Mouse (Mus musculus): ENCODE results near the gene Cltb. TPM values are rescaled to one million over a fixed set of nuclear protein-coding genes. Genes with fewer than 3 reads are reported as not detected.

The Cltb gene
- polyA plus RNA-seq, 1 experiment from 2014 or later, result 84.4 TPM

- H3K27ac ChIP-seq (ENCODE audit: low read depth, low read length), result peak within 1 kb of the TSS; percentile 74
- no peaks in the 10 kb centered on the region for H3K27me3 ChIP-seq (replicated peaks; ENCODE audit: control insufficient read depth, insufficient read depth, low read length)
- DNase-seq (ENCODE audit: low spot score) (peak; percentile 99), ATAC-seq (peak; percentile 98)
- peaks cover 6% of the 10 kb centered on the region for H3K4me1 ChIP-seq (ENCODE audit: control insufficient read depth, insufficient read depth, low read length)
- peak within 1 kb of the TSS; percentile 77 for H3K4me2 ChIP-seq (ENCODE audit: low read length)
- peak within 1 kb of the TSS; percentile 57 for H3K4me3 ChIP-seq (ENCODE audit: low read depth, low read length)
- no peaks in the 10 kb centered on the region for H3K9me3 ChIP-seq (replicated peaks; ENCODE audit: control insufficient read depth, low read length)
- peak within 1 kb of the TSS; percentile 79 for H3K9ac ChIP-seq (ENCODE audit: low read length)
- WGBS, result under 1% methylated on average over 51 of the region's 51 CpGs
- H3K36me3 ChIP-seq (ENCODE audit: control insufficient read depth, insufficient read depth, low read length), result peaks cover 24% of the 10 kb centered on the region
Measured at GRCm38 (mm10) chr13:54589996-54590951, 20.9 kb downstream of the Cltb start, which contains the start of the genes Nop16 and Higd2a. TSS of gene Nop16 (minus strand) at chr13:54590090. TSS of gene Higd2a (plus strand) at chr13:54590207.

- 2% methylated on average over 24 of the region's 24 CpGs for WGBS
- Histone ChIP-seq H3K9me3 (replicated peaks; ENCODE audit: control insufficient read depth, low read length) (no peaks in the 10 kb centered on the region), H3K27me3 (replicated peaks; ENCODE audit: control insufficient read depth, insufficient read depth, low read length) (no peaks in the 10 kb centered on the region), H3K4me3 (ENCODE audit: low read depth, low read length) (peak overlapping the region; percentile 57), H3K4me1 (ENCODE audit: control insufficient read depth, insufficient read depth, low read length) (peaks cover 6% of the 10 kb centered on the region), H3K27ac (ENCODE audit: low read depth, low read length) (no peak overlapping the region), H3K4me2 (ENCODE audit: low read length) (peak overlapping the region; percentile 52), H3K9ac (ENCODE audit: low read length) (peak overlapping the region; percentile 64), H3K36me3 (ENCODE audit: control insufficient read depth, insufficient read depth, low read length) (peaks cover 31% of the 10 kb centered on the region)
- DNase-seq (ENCODE audit: low spot score) (no peak), ATAC-seq (peak; percentile 18; the same call in 1 of the 2 replicates)
Measured at GRCm38 (mm10) chr13:54589414-54589995, 21.6 kb downstream of the Cltb start.

DNA sequence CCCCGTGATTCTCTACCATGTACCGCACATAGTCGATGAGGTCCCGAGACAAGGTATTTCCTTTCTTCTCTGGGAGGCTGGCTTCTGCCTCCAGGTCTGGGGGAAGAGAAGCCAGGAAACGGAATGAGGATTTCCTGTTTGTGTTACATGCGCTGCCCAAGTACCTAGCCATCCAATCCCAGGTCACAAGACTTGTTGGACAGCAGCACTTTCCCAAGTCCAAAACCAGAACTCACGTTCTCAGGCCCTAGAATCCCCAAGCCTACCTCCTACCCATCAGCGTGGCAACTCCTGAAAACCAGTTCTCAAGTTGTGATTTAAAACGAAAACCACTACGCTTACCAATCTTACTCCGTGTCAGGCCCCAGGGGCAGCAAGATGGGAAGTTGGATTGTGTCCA, 25.3 kb downstream of the Cltb start:
- Histone ChIP-seq H3K36me3 (ENCODE audit: control insufficient read depth, insufficient read depth, low read length) (peaks cover 68% of the 10 kb centered on the region), H3K4me2 (ENCODE audit: low read length) (no peak overlapping the region), H3K4me1 (ENCODE audit: control insufficient read depth, insufficient read depth, low read length) (peaks cover 3% of the 10 kb centered on the region; the same call in 1 of the 2 replicates), H3K9me3 (replicated peaks; ENCODE audit: control insufficient read depth, low read length) (no peaks in the 10 kb centered on the region), H3K27ac (ENCODE audit: low read depth, low read length) (no peak overlapping the region), H3K9ac (ENCODE audit: low read length) (no peak overlapping the region), H3K4me3 (ENCODE audit: low read depth, low read length) (no peak overlapping the region), H3K27me3 (replicated peaks; ENCODE audit: control insufficient read depth, insufficient read depth, low read length) (no peaks in the 10 kb centered on the region)
- ATAC-seq (no peak), DNase-seq (ENCODE audit: low spot score) (no peak)
- 93% methylated on average over 11 of the region's 11 CpGs for WGBS

DNA sequence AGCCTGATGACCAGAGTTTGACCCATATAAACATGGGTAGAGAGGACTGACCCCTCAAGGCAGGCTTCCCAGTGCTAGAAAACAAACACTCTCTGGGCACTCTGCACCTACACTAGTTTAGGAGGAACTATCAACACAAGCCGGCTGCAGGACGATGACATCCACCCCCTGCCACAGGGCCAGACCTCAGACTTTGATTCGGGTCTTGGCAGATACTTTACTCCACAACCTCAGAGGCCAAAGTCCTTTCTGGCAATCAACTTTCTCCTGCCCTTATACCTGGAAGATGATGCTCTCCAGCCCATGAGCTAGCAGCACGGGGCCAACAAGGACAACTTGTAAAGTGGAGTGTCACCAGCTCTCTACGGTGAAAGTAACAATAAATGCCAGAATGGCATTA, 28.3 kb downstream of the Cltb start:
- no peak for ATAC-seq
- no peak overlapping the region for H3K27ac ChIP-seq (ENCODE audit: low read depth, low read length)
- no peak overlapping the region for H3K9ac ChIP-seq (ENCODE audit: low read length)
- H3K4me2 ChIP-seq (ENCODE audit: low read length), result no peak overlapping the region
- WGBS, result 94% methylated on average over 5 of the region's 5 CpGs
- no peaks in the 10 kb centered on the region for H3K4me1 ChIP-seq (ENCODE audit: control insufficient read depth, insufficient read depth, low read length)
- H3K4me3 ChIP-seq (ENCODE audit: low read depth, low read length), result no peak overlapping the region
- H3K27me3 ChIP-seq (replicated peaks; ENCODE audit: control insufficient read depth, insufficient read depth, low read length), result no peaks in the 10 kb centered on the region
- peaks cover 91% of the 10 kb centered on the region for H3K36me3 ChIP-seq (ENCODE audit: control insufficient read depth, insufficient read depth, low read length)
- DNase-seq (ENCODE audit: low spot score), result no peak
- no peaks in the 10 kb centered on the region for H3K9me3 ChIP-seq (replicated peaks; ENCODE audit: control insufficient read depth, low read length)

GRCm38 (mm10) chr13:54582126-54582525, 29.0 kb downstream of the Cltb start:
- Histone ChIP-seq H3K4me2 (ENCODE audit: low read length) (no peak overlapping the region), H3K4me3 (ENCODE audit: low read depth, low read length) (no peak overlapping the region), H3K9me3 (replicated peaks; ENCODE audit: control insufficient read depth, low read length) (no peaks in the 10 kb centered on the region), H3K4me1 (ENCODE audit: control insufficient read depth, insufficient read depth, low read length) (no peaks in the 10 kb centered on the region), H3K27ac (ENCODE audit: low read depth, low read length) (peak overlapping the region; percentile 9; the same call in 1 of the 2 replicates), H3K27me3 (replicated peaks; ENCODE audit: control insufficient read depth, insufficient read depth, low read length) (no peaks in the 10 kb centered on the region), H3K9ac (ENCODE audit: low read length) (no peak overlapping the region), H3K36me3 (ENCODE audit: control insufficient read depth, insufficient read depth, low read length) (peaks cover 85% of the 10 kb centered on the region)
- 35% methylated on average over 10 of the region's 10 CpGs for WGBS
- DNase-seq (ENCODE audit: low spot score) (peak; percentile 43), ATAC-seq (no peak)

DNA sequence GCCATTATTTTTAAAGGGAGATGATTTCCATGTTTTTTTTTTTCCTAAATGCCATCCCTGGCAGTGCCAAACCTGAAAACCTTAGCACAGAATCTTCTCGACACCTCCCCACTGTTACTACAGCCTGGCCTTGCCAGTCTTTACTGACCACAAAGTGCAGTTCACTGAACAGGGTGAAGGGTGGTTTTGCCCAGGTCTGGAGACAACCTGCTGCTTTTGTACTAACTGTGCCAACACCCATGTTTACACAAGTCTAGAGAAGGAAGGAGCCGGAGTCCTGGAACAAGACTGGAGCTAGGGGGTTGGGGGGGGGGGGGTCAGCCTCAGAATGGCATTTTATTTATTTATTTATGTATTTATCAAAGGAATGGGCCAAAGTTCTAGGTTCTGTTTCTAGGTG, 29.8 kb downstream of the Cltb start:
- Histone ChIP-seq H3K4me2 (ENCODE audit: low read length) (no peak overlapping the region), H3K36me3 (ENCODE audit: control insufficient read depth, insufficient read depth, low read length) (peaks cover 85% of the 10 kb centered on the region), H3K4me3 (ENCODE audit: low read depth, low read length) (no peak overlapping the region), H3K4me1 (ENCODE audit: control insufficient read depth, insufficient read depth, low read length) (0 out of 2 replicates have a peak, but pooled peaks cover under 1% of the 10 kb centered on the region), H3K9me3 (replicated peaks; ENCODE audit: control insufficient read depth, low read length) (no peaks in the 10 kb centered on the region), H3K27ac (ENCODE audit: low read depth, low read length) (no peak overlapping the region), H3K9ac (ENCODE audit: low read length) (no peak overlapping the region), H3K27me3 (replicated peaks; ENCODE audit: control insufficient read depth, insufficient read depth, low read length) (no peaks in the 10 kb centered on the region)
- ATAC-seq (no peak), DNase-seq (ENCODE audit: low spot score) (no peak)
- WGBS, result 81% methylated on average over 2 of the region's 2 CpGs

GRCm38 (mm10) chr13:54577652-54578507, 33.3 kb downstream of the Cltb start:
- Histone ChIP-seq H3K36me3 (ENCODE audit: control insufficient read depth, insufficient read depth, low read length) (peaks cover 50% of the 10 kb centered on the region), H3K27ac (ENCODE audit: low read depth, low read length) (no peak overlapping the region), H3K9me3 (replicated peaks; ENCODE audit: control insufficient read depth, low read length) (no peaks in the 10 kb centered on the region), H3K4me3 (ENCODE audit: low read depth, low read length) (no peak overlapping the region), H3K27me3 (replicated peaks; ENCODE audit: control insufficient read depth, insufficient read depth, low read length) (no peaks in the 10 kb centered on the region), H3K9ac (ENCODE audit: low read length) (no peak overlapping the region), H3K4me2 (ENCODE audit: low read length) (no peak overlapping the region), H3K4me1 (ENCODE audit: control insufficient read depth, insufficient read depth, low read length) (peaks cover 13% of the 10 kb centered on the region)
- 82% methylated on average over 21 of the region's 21 CpGs for WGBS
- no peak for DNase-seq (ENCODE audit: low spot score)
- ATAC-seq, result no peak

DNA sequence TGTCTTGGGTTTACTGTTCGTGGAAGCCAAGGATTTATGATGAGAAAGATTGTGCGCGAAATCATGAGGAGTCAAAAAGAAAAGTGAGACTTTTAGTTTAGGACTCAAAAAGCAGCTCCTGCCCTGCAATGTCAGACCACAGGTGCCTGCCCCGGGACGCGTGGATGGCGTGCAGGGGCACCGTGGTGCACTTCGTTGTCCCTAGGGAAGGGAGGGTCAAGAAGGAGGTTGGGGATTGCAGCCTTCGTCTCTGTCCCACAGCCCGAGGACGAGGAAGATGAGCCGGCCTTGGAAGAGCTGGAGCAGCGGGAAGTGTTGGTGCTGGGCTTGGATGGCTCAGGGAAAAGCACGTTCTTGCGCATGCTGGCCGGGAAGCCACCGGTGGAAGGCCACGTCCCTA, 35.7 kb downstream of the Cltb start:
- Histone ChIP-seq H3K36me3 (ENCODE audit: control insufficient read depth, insufficient read depth, low read length) (peaks cover 27% of the 10 kb centered on the region), H3K9ac (ENCODE audit: low read length) (peak overlapping the region; percentile 93), H3K4me1 (ENCODE audit: control insufficient read depth, insufficient read depth, low read length) (peaks cover 13% of the 10 kb centered on the region), H3K4me2 (ENCODE audit: low read length) (peak overlapping the region; percentile 90), H3K27me3 (replicated peaks; ENCODE audit: control insufficient read depth, insufficient read depth, low read length) (no peaks in the 10 kb centered on the region), H3K9me3 (replicated peaks; ENCODE audit: control insufficient read depth, low read length) (no peaks in the 10 kb centered on the region), H3K4me3 (ENCODE audit: low read depth, low read length) (peak overlapping the region; percentile 98), H3K27ac (ENCODE audit: low read depth, low read length) (no peak overlapping the region)
- ATAC-seq (peak; percentile 19; the same call in 1 of the 2 replicates), DNase-seq (ENCODE audit: low spot score) (no peak)
- WGBS, result 3% methylated on average over 19 of the region's 19 CpGs
